Mouse (Mus musculus): Measurements from ENCODE around the gene Bco2. TPM values are rescaled to one million over a fixed set of nuclear protein-coding genes. Genes with fewer than 3 reads are reported as not detected.

Gene Bco2
- 0.07 and 0.20 TPM in 2 replicates for polyA plus RNA-seq (2012; ENCODE audit: low replicate concordance)

DNA sequence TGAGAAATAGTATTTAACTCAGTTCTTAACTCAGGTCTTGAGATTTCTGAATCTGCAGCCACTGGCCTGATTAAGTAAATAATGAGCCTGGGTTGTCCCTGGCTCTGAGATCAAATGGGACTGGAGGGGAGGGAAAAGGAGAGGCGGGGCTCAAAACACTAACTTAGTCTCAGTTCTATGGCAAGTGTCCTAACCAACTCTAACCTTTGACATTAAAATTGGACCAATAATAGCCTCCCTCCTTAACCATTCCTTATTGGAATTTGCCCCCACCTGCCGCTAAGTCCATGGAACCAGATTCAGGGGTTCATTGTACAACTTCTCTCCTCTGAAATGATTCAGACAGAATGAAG, at the start of gene Bco2:
TSS of gene Bco2 (minus strand) at position 88 of the 353 bp plus-strand sequence.

DNA sequence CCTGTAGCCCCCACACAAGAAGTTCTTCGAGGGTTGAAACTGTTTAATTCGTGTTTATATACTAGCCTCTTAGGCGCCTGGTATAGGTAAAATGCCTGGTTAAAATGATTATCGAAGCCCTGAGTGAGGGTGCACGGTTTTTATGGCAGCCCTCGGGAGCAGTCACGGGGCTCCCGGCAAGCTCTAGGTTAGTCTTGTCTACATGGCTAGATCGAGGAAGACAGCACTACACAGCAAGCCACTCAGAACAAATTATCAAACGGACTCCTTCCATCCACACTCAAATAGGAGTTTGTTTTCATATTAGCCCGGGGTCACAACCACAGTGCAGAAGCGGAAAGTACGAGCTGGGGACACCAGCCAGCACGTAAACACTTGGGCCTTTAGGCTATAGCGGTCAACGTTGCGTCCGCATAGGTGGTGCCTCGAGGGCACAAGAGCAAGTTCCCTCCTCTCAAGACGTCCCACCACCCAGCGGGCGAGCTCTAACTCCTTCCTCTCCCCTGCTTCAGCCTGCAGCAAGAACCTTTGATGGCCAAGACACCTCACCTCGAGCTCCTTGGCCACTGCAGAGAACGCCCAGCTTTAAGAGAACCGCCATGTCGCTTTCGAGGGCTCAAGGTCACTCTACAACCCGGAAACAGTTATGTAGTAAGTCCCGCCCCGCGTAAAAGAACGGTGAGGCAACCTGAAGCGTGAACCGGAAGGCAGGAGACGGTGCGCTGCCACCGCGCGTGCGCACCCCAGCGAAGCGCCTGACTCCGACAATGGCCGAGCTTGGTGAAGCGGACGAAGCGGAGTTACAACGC, 48.4 kb upstream of the Bco2 start, which contains the start of the genes Sdhd and Timm8b:
TSS of gene Sdhd (minus strand) at position 624 of the 809 bp plus-strand sequence.
TSS of gene Timm8b (plus strand) at position 722 of the 809 bp plus-strand sequence.

DNA sequence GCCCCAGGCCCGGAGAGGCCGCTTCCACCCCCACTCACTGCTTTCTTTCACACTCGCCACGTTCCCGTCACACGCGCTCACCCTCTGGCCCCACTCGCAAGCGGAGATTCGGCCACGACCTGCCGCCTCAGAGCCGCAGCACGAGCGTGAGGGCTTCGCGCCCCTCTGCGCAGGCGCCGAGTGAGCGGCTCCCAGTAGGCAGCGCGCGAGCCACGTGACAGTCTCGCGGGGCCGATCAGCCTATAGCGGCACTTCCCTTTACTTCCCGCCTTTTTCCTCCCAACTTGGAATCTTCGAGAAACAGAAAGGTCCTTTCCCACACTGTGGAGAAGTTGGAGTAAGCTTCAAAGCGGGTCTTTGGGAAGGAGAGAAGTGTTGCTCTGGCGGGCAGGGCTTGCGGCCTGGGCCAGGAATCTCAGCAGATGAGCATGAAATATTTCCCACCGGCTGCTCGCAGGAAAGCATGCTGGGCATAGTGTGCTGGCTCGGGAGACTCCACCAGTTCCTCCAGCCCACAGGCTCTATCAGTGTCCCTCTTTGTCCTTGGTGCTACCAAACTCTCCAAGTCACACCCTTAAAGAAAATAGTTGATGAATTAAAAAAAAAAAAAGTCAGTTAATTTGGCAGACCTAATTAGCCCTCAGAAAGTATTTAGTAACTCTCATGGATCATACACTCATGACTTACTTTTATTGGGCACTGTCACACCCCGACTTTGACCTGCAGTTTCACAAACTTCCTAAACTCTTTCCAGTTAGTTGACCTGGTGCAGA, 6.3 kb upstream of the Bco2 start, which contains the start of gene Tex12:
TSS of gene Tex12 (minus strand) at position 181 of the 773 bp plus-strand sequence.

DNA sequence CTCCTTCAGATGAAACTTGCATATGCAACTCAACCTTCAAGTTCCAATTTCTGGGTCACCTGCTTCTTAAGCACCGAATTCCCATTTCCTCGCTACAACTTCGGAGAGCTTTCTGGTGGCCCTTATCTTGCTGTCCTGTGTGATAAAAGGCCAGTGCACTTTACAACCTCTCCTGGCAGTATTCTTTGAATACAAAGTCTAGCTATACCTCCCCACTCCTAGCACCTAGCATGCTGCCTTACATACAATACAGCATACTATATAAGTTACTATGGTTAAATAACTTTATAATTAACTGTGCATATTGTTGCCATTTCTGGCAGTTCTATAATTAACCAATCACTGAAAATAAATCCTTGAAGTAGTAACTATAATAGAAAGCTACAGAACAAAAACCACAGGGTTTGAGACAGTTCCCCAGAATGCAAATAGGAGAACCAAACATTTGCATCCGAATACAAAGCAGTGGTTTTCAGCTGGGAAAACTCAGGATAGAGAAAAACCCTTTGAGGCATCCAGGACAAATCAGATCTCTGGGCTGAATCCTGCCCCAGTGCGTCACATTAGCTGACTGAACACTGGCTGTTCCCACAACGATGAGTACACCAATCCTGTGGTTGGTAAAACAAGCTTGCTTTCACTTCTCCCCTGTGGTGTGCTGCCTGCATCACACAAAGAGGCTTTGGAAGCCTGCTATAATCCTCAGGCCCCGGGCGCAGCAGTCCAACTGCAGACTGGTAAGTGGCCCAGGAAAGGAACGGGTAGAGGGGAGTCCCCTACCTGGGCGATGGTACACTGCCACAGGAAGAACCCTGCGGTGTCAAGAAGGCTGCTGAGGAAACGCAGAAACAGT, 514 bp downstream of the Bco2 start, which contains the start of gene Il18:
TSS of gene Il18 (plus strand) at position 587 of the 853 bp plus-strand sequence.

DNA sequence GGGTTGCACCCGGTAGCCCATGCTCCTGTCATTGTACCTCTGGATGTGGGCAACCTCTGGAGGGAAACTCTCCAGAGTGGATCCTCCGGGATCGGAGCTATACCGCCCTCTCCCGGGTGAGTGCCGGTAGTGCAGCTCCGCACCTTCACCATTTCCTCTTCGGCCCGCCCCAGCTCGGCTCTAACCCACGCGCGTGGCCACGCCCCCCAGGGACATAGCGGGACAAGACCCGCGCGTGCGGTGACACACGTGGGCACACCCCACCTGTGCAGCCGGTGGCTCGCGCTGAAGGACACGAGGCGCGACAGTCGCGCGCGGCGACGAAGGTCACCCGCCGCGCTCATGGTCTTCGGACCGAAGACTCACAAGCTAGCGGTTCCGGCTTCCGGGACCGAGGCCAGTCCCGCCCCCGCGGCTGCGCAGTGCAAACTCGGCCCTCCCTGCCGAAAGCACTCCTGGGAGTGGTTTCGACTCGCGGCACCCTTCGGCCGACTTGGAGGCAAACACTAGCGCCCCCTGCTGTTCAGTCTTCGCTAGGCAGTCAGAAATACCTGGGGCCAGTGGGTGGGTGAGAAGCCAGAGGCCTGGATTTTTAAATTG, 26.6 kb downstream of the Bco2 start, which contains the start of gene Pts:
TSS of gene Pts (minus strand) at position 432 of the 600 bp plus-strand sequence.

DNA sequence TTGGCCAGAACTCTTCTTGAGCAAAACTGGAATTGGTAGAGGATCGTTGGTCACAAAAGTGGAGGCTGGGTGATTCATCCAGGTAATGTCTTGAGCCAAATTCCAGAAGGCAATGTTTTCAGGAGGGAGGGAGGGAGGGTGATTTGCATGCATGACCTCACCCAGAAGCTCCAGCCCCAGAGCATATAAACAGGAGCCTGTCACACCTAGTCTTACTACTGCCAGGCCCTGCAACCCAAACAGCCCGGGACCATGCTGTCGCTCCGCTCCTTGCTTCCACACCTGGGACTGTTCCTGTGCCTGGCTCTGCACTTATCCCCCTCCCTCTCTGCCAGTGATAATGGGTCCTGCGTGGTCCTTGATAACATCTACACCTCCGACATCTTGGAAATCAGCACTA, 60.7 kb downstream of the Bco2 start, which contains the start of gene Plet1:
TSS of gene Plet1 (plus strand) at position 215 of the 400 bp plus-strand sequence.

Other genes with a start within 250 kb of the Bco2 start
- 4.2 and 33.7 TPM in 2 replicates for gene Rpl10-ps3, start 210.2 kb downstream of the Bco2 start, polyA plus RNA-seq (2012; ENCODE audit: low replicate concordance)
- not detected in 2 replicates for gene Plet1, start 60.7 kb downstream of the Bco2 start, polyA plus RNA-seq (2012; ENCODE audit: low replicate concordance)
- 23.7 and 46.7 TPM in 2 replicates for gene Pts, start 26.5 kb downstream of the Bco2 start, polyA plus RNA-seq (2012; ENCODE audit: low replicate concordance)
- gene Il18, start 354 bp downstream of the Bco2 start, polyA plus RNA-seq (2012; ENCODE audit: low replicate concordance), result 1.6 and 9.5 TPM in 2 replicates
- gene Tex12, start 6.1 kb upstream of the Bco2 start, polyA plus RNA-seq (2012; ENCODE audit: low replicate concordance), result not detected in 2 replicates
- 7.0 and 22.5 TPM in 2 replicates for gene Sdhd, start 48.6 kb upstream of the Bco2 start, polyA plus RNA-seq (2012; ENCODE audit: low replicate concordance)
- 3.0 and 11.5 TPM in 2 replicates for gene Timm8b, start 48.7 kb upstream of the Bco2 start, polyA plus RNA-seq (2012; ENCODE audit: low replicate concordance)
- 0.16 TPM in 1 of 2 replicates, not detected in the other for gene Pih1d2, start 62.1 kb upstream of the Bco2 start, polyA plus RNA-seq (2012; ENCODE audit: low replicate concordance)
- gene Nkapd1, start 62.3 kb upstream of the Bco2 start, polyA plus RNA-seq (2012; ENCODE audit: low replicate concordance), result 7.3 and 14.3 TPM in 2 replicates
- 15.4 and 24.2 TPM in 2 replicates for gene Dlat, start 104.6 kb upstream of the Bco2 start, polyA plus RNA-seq (2012; ENCODE audit: low replicate concordance)
- gene Dixdc1, start 184.3 kb upstream of the Bco2 start, polyA plus RNA-seq (2012; ENCODE audit: low replicate concordance), result 0.08 TPM in 1 of 2 replicates, not detected in the other
- not detected in 2 replicates for gene 2310030G06Rik, start 191.4 kb upstream of the Bco2 start, polyA plus RNA-seq (2012; ENCODE audit: low replicate concordance)
- 0.46 and 1.3 TPM in 2 replicates for gene Cryab, start 196.1 kb upstream of the Bco2 start, polyA plus RNA-seq (2012; ENCODE audit: low replicate concordance)
- gene Hspb2, start 197.2 kb upstream of the Bco2 start, polyA plus RNA-seq (2012; ENCODE audit: low replicate concordance), result 0.25 and 0.27 TPM in 2 replicates
- gene Fdxacb1, start 213.1 kb upstream of the Bco2 start, polyA plus RNA-seq (2012; ENCODE audit: low replicate concordance), result 0.58 and 1.3 TPM in 2 replicates
- gene Alg9, start 219.8 kb upstream of the Bco2 start, polyA plus RNA-seq (2012; ENCODE audit: low replicate concordance), result 4.0 and 8.4 TPM in 2 replicates
- gene 1110032A03Rik, start 220.3 kb upstream of the Bco2 start, polyA plus RNA-seq (2012; ENCODE audit: low replicate concordance), result 2.3 and 2.5 TPM in 2 replicates

Measured in hematopoietic multipotent progenitor cell, adult 10-12 weeks (in vitro differentiated cells).